Mouse (Mus musculus): ENCODE results near the gene Bcat2.
A peak's percentile ranks its signal among the peaks of the same experiment; 100 is the strongest.
"Not testable (repeated sequence)": the region's sequence is repeated elsewhere in the genome, so short reads cannot be mapped to it uniquely, and the experiment has no call there.

Gene Bcat2

DNA sequence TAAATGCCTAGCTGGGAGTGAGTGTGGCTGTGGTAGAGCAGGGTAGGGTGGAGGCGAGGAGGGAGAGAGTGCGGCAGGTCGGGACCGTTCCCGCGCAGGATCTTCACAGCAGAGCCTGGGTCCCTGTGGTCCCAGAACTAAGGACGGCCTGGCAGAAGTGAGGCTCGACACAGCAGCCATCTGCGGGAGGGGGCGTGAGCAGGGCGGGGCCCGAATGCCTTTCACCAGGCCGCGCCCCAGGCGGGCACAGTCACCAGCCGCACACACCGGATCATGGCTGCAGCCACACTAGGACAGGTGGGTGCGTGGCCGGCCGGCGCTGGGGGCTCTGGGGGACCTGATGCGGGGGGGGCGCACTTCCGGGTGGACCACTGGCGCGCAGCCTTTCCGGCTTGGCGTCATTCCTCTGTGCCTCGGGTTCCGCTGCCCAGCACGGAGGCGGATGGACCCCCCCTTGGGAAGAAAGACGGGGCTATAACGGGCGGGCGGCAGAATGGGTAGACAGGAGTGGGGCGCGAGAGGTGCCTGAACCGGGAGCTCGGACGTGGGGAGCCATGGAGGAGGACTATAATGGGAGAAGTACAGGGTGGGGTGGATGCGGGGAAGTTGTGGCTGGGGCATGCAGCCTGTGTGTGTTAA lies at the start of gene Bcat2:
Gene Bcat2, plus strand, starts transcription at position 51 of the 639 bp plus-strand sequence.
- DNase-seq (ENCODE audit: low spot score), result peak; percentile 48

DNA sequence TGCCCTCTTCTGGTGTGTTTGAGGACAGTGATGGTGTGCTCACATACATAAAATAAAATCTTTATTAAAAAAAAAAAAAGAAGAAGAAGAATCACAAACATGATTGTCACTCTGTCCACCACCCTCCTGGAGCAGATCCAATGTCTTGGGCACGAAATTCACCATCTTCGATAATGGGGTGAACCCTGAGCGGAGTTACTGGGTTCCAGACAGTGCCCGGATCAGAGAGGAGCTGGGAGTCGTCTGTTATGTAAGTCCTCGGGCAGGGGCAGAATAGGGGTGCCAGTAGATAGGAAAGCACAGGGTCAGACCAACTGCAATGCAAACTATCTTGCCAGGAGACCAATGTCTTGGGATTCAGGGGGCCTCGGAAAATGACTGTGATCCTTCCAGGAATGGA lies 49.3 kb upstream of the Bcat2 start:
- DNase-seq (ENCODE audit: low spot score), result no peak

DNA sequence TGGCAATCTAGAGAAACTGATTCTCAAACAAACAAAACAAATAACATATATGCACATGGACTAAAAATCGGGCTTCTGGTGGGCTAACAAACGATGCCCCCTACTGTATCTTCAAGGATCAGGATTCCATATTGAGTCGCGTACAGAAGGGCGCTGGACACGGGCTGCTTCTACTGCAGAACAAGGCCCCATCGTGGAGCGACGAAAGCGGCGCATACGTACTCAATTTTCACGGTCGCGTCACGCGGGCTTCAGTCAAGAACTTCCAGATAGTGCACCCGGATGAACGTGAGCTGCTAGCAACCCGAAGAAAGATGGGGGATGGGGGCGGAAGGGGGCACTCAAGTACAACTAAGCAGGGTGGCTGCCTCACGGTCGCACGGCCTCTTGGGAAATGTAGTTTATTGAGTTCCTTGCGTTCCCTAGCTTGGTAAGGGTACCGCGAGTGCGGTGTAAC lies 48.2 kb upstream of the Bcat2 start:
- peak; percentile 77 for DNase-seq (ENCODE audit: low spot score)

DNA sequence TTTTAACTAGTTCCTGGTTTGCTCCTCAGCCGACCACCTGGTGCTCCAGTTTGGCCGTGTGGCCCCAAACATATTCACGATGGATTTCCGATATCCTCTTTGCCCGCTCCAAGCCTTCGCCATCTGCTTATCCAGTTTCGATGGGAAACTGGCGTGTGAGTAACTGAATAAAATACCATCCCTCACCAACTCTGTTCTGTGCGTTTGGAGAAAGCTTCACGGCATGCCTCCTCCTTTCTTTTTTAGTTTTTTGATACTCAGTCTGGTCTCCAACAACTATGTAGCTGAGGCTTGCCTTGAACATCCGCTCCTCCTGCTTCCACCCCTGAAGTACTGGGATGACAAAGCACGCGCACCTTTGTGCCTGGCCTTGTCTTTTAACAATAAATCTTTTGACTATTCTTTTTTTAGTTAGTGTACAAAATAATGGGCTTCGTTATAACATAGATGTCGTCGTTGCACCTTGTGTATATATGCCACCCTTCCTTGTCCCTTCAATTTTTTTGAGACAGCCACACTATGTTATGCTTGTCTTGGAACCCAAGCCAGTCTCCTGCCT lies 47.7 kb upstream of the Bcat2 start:
- DNase-seq (ENCODE audit: low spot score), result no peak

DNA sequence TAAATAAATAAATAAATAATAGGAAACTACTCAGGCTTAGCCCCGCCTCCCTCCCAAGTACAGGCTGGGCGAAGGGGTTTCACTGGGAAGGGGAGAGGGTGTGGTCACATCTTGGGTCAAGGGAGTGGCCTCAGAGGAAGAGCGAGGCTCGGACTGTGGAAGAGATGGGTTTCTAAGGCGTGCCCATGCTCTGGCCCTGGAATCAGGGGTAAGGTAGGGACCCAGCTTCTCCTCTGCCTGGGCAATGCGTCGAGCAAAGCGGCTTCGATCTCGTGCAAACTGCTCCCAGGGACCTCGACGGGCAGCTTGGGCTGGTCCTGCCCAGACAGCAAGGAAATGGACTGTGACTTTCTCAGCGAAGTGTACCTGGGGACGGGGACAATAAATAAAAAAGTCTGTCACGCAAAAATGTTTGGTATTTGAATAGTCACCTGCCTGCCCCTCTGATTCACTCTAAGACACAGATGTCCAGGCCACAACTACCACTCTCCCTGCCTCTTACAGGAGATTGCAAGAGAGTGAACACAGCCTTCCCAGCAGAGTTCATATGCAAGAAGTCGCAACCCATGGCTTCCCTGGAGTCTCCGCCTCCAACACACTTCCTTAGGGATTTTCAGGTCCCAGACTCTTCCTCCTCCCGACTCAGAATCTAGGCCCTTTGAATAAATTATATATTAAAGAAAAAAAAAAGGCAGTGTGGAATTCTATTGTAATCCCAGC lies 46.8 kb upstream of the Bcat2 start:
- no peak for DNase-seq (ENCODE audit: low spot score)

DNA sequence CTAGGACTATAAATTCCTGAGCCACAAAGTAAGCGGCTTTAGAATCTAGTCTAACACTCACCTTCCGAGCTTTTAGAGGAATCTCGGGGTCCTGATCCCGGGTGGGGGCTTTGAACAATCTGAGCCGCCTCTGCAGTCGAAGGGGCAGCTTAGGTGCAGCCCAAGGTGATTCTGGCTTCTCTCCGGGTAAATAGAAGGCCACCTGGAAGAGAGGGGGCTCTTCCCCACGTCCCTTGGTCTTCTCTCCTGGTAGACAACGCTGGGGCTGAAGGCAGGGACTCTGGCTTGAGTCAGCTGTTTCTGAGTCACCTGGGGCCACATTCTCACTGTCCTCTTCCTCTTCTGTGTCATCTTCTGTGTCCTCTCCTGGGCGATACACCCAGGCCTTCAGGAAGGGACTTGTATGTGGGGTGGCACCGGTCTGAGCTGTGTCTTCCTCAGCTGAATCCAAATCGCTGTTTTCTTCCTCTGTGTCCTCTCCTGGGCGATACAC lies 46.2 kb upstream of the Bcat2 start:
- no peak for DNase-seq (ENCODE audit: low spot score)

DNA sequence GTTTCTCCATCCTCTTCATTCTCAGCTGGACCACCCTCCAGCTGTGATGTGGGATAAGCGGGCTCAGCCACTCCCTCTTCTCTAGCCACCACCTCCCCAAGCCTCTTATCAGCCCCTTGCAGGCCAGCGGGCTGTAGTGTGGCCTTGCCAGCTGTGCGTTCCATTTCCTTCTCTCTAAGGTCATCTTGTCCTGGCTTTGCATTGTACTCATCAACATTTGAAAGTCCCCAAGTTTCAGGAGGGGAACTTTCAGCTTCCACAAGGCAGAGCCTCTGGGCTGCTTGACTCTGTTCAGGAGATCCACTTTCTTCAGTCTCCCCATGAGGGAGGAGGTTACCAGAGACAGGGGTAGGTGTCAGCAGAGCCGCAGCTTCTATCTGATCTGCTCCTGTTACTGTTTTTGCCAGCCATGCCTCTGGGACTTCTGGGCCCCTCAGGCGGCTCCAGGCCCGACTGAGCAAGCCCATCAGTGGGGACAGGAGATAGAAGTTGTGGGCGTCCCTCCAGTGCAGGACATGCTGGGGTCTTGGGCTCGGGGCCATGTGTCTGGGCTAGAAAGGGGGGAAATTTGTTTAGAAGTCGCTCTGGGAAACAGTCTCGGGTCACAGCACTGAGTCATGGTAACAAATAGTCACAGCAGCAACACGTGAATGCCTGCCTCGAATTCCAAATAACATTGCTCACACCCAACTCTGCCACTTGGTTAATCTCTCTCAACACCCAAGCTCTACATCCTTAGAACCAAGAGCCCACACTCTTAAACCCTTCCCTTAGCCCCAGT lies 44.9 kb upstream of the Bcat2 start:
- no peak for DNase-seq (ENCODE audit: low spot score)

DNA sequence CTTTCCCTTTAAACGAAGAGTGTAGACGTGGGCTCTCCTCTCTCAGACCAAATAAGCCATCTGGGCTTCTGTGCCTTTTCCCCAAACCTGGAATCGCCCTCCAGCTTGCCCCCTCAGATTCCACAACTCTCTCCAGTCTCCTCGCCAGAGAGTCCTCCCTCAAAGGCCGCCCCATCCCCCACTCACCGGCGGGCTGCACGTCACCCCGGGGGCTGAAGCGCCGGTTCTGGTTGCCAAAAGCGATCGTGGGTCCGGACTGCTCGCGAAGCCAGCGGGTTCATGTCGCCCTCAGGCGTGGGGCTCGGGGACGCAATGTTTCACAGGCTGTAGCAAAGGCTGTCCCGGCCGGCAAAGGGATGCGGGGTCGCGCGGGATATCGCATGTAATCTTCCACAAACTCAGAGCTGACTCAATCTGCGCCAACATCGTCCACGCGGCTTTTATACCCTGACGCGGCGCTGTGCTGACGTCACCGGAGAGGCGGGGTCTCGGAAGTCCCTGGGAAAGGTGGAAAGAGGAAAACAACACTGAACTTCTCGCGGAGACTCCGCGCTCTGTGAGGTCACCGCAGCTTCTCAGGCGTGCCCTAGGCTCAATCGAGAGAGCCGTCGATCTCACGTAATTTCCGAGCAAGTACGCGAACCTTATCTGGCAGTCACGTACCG lies 44.0 kb upstream of the Bcat2 start, which contains the start of the genes Ppp1r15a and Plekha4:
Gene Ppp1r15a, minus strand, starts transcription at position 460 of the 665 bp plus-strand sequence.
Gene Plekha4, plus strand, starts transcription at position 522 of the 665 bp plus-strand sequence.
- peak; percentile 97 for DNase-seq (ENCODE audit: low spot score)

DNA sequence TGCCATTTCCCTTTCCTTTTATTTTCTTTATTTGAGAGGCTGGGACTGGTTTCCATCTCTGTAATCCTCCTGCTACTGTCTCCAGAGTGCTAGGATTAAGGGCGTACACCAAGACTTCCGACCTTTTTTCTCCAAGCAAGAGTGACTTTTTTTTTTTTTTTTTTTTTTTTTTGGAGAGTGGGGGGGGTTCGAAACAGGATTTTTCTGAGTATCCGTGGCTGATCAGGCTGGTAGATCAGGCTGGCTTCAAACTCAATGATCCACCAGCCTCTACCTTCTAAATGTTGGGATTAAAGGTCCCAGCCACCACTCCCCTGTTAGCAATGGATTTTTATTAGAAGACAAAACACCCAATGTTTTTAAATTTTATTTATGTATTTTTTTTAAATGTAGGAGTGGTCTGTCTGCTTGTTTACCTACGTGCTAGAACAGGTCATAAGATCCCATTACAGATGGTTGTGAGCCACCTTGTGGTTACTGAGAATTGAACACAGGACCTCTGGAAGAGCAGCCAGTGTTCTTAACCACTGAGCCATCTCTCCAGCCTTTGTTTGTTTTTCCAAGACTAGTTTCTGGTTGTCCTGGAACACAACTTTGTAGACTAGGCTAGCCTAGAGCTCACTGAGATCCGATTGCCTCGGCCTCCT lies 43.4 kb upstream of the Bcat2 start:
- DNase-seq (ENCODE audit: low spot score), result no peak

DNA sequence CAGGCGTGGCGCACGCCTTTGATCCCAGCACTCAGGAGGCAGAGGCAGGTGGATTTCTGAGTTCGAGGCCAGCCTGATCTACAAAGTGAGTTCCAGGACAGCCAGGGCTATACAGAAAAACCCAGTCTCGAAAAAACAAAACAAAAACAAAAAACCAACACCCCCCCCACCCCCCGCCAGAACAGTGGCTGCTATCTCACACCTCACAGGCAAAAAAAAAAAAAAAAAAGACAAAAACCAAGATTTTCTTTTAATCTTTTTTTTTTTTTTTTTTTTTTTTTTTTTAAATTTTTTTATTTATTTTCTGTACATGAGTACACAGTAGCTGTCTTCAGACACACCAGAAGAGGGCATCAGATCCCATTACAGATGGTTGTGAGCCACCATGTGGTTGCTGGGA lies 42.8 kb upstream of the Bcat2 start:
- DNase-seq (ENCODE audit: low spot score), result not testable (repeated sequence)

DNA sequence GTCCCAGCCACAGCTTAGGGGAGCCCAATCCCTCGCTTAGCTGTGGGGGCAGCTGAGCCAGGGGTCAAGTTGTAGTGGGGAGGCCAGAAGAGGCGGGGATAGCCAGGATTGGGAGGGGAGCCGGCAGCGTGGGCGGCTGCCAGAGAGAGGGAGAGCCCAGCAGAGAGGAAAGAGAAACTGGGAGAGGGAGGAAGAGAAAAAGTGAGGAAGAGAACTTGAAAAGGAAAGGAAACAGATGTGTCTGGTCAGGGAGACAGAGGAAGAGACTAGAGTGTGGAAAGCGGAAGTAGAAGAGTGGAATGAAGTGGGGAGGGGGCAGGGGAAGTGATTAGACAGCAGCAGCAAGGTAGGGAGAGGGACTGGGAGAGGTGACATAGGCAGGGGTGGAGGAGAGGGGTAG lies 40.5 kb upstream of the Bcat2 start:
- DNase-seq (ENCODE audit: low spot score), result no peak

DNA sequence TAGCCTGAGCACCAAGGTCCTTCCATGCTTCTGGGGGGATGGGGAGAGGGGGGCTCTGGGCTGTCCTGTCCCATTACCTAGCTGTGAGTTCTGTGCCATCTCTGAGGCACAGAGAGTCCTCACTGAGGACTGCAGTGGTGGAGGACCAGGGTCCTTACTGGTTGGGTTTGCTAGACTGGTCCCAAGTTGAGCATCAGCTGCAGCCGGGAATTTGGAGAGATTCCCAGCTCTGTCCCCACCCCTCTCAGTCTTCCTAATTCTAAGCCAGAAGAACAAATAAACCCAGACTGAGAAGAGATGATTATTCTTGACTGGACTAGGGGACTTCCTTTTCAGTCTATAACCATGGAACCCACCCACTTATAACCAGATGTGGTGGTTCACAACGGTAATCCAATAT lies 39.3 kb upstream of the Bcat2 start:
- no peak for DNase-seq (ENCODE audit: low spot score)

DNA sequence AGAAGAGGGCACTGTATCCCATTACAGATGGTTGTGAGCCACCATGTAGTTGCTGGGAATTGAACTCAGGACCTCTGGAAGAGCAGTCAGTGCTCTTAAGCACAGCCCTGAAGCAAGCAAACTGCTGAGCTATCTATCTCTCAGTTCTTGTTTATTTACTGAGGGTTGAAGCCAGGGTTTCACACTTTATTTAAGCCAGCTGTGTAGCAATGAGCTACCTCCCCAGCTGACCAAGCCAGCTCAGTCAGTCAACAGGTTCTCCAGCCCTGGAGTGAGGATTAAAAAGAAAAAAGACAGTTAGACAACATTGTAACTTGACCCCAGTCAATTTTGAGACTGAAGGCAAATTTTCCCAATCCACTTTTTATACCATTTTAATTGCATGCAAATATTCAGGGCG lies 34.3 kb upstream of the Bcat2 start:
- DNase-seq (ENCODE audit: low spot score), result no peak

DNA sequence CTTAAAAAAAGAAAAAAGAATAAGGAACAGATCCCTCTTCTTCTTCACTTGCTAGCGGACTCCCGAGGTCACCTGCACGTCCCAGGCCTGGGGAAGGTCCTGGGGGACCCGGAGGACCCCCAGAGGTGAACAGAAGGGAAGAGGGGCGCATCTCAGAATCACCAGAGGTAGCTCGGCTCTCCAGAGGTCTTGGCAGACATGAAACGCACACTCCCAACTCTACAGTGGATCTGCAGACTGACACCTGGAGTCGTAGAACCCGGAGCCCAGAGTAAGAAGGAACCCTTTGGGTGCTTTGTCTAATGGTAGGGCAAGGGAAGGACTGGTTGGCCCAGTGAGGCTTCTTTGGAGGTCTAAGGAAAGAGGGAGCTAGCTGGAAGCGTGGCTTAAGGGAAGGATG lies 32.4 kb upstream of the Bcat2 start:
- no peak for DNase-seq (ENCODE audit: low spot score)

DNA sequence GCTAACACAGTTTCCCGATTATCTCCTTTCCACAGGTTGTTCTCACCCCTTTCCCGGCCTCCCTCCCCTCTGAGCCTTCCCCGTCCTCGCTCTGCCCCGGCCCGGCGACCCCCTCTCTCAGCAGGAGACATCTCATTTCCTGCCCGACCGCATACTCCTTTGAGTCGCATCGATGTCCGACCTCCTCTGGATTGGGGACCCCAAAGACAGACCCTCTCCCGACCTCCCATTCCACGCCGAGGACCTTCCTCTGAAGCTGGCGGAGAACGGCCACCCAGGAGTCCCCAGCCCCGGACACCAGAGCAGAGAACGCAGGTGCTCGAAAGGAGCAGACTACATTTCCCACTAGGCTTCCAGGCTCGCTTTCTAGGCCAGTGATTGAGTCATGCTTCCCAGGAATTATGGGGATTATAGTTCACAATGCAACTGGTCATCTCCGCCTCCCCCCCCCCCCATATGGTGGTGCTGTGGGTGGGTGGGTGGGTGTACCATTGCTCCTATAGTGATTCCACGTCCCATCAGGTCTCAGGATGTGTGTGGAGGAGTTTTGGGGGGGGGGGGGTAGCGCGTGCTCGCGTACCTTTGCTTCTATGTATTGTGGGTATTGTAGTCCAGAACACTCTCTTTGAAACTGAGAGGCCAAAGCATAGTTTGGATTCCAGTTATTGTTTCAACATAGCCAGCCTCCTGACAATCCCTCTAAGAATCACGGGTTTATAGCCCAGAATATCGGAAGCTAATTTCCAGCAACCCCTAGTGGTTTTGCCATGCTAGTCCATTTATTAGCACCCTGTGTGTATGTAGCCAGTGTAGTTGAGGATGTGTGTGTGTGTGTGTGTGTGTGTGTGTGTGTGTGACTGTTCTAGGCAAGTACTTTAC lies 31.6 kb upstream of the Bcat2 start:
- DNase-seq (ENCODE audit: low spot score), result no peak

DNA sequence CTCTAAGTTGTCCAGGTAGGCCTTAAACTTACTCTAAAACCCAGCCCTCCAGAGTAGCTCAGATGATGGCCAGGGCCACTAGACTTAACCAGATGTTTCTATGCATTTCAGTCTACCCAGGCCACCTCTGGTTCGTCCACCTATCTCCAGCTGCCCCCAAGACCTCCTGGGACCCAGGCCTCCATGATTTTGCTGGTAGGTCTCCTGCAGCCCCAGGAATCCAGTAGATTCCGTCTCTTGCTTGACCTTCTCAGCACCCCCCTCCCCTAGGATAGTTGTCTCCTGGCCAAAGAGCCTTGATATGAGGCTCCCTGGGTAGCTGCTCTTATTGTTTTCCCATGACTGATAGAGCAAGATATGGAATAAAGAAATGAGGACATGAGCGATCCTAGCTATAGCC lies 30.9 kb upstream of the Bcat2 start:
- no peak for DNase-seq (ENCODE audit: low spot score)

DNA sequence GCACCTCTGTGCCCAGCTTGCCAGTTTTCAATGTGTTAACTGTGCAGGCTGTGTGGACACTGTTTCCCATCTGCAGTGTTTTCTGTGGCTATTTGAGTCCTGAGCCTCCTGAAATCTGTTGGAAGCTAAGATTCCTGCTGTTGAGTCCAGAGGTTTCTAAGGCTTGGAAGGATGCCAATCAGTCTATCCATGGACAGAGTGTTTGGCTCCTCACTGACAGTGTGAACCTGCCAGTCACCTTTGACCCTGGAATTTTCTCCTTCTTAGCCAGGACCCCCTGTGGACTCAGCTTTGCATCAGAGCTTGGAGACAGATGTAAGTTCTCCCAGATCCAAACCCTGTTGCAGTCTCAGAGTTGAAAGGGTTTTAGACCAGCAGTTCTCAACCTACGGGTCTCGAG lies 29.7 kb upstream of the Bcat2 start:
- DNase-seq (ENCODE audit: low spot score), result no peak

DNA sequence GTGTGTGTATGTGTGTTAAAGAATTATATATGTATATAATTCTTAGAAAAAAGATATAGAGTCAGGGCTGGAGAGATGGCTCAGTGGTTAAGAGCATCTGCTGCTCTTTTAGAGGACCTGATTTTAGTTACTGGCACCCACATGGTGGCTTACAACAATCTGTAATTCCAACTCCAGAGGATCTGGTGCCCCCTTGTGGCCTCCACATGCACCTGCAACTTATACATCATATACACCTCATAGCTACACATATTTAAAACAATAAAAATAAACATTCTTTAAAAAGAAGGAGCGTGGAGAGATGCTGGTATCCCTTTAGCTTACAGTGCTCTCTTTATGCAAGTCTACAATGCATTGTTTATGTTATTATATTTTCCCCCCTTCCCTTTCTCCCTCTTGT lies 25.4 kb upstream of the Bcat2 start:
- no peak for DNase-seq (ENCODE audit: low spot score)

DNA sequence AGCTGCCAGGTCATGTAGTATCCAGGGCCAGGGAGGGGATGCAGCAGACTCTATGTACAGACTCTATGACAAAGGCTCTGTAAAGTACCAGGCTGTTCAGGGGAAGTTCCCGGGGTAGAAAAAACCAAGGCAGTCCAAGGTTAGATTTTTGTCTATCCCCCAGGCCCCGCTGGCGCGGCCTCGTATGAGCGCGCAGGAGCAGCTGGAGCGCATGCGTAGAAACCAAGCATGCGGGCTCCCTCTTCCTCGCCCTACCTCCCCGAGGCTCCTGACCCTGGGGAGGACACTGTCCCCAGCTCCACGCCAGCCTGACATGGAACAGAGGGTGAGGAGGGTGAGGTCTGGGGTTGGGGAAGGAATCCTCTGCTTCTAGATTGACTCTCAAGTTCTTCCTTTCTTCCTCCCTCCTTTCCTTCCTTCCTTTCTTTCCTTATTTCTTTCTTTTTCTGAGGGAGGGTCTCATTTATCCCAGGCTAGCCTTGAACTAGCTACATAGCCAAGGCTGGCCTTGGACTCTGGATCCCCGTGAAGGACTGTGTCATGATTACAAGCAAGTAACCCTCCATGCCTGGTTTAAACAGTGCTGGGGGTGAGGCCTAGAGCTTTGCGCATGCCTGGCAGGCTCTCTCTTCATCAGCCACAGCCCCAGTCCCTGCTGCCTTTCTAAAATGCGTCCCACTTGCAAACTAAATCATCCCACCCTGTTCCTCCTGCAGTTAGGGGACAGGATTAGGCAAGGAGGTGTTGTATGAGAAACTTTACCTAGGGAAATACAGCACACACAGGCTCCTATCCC lies 20.1 kb upstream of the Bcat2 start:
- DNase-seq (ENCODE audit: low spot score), result no peak
